Mouse (Mus musculus) embryonic facial prominence, embryonic 10.5 days (tissue): ENCODE measurements at regions not wholly inside any gene's neighbourhood (a gene's known extent, or its start where the extent isn't known, plus 50 kb on each side); places are given as distances from the start of the nearest gene placed in this dataset.
"Not testable (repeated sequence)": the region's sequence is repeated elsewhere in the genome, so short reads cannot be mapped to it uniquely, and the experiment has no call there.

Source experiments
- DNase-seq: peaks from one replicate; pipeline ENCODE4 v3.0.0-alpha.2; 2017; ENCODE audit warnings: low spot score
- H3K27ac ChIP-seq: fragments of 300-500 bp; sonication (generic); replicated peaks from 2 replicates; pipeline ENCODE4 v1.5.1; 2016; ENCODE audit warnings: mild to moderate bottlenecking
- H3K27me3 ChIP-seq: fragments of 300-500 bp; sonication (generic); replicated peaks from 2 replicates; pipeline ENCODE4 v1.6.1; 2016; ENCODE audit warnings: low read depth, mild to moderate bottlenecking; ENCODE audit not compliant: poor library complexity, severe bottlenecking
- H3K36me3 ChIP-seq: fragments of 300-500 bp; sonication (generic); replicated peaks from 2 replicates; pipeline ENCODE4 v1.6.1; 2016; ENCODE audit warnings: mild to moderate bottlenecking, moderate library complexity
- H3K4me1 ChIP-seq: fragments of 300-500 bp; sonication (generic); 2 replicates; pipeline ENCODE4 v1.6.1; 2016
- H3K4me3 ChIP-seq: fragments of 300-500 bp; sonication (generic); 2 replicates; pipeline ENCODE4 v1.5.1; 2016; ENCODE audit warnings: mild to moderate bottlenecking, moderate library complexity
- H3K9me3 ChIP-seq: fragments of 300-500 bp; sonication (generic); 2 replicates; pipeline ENCODE4 v1.6.1; 2016; ENCODE audit warnings: mild to moderate bottlenecking
- WGBS: fragments of 180-500 bp; shearing (Covaris S2); methylation state at CpG from one replicate; pipeline ENCODE4 v1.1.7; 2016; 5-methylcytosine and 5-hydroxymethylcytosine counted together

GRCm38 (mm10) chr12:47969655-47970054 lies 1150.9 kb upstream of the Nova1 start:
- no peaks in the 10 kb centered on the region for H3K4me1 ChIP-seq
- H3K27me3 ChIP-seq = no peaks in the 10 kb centered on the region
- H3K9me3 ChIP-seq = no peaks in the 10 kb centered on the region
- H3K27ac ChIP-seq = no peak overlapping the region
- WGBS = 56% methylated on average over 2 of the region's 2 CpGs
- DNase-seq = no peak
- H3K4me3 ChIP-seq = no peak overlapping the region
- H3K36me3 ChIP-seq = no peaks in the 10 kb centered on the region

GRCm38 (mm10) chr12:47954330-47954729 lies 1135.6 kb upstream of the Nova1 start:
- H3K4me1 ChIP-seq = no peaks in the 10 kb centered on the region
- no peak for DNase-seq
- 87% methylated on average over 8 of the region's 8 CpGs for WGBS
- no peaks in the 10 kb centered on the region for H3K9me3 ChIP-seq
- no peak overlapping the region for H3K27ac ChIP-seq
- H3K4me3 ChIP-seq = no peak overlapping the region
- no peaks in the 10 kb centered on the region for H3K36me3 ChIP-seq
- no peaks in the 10 kb centered on the region for H3K27me3 ChIP-seq

- H3K4me3 ChIP-seq, DNase-seq, H3K9me3 ChIP-seq, H3K27ac ChIP-seq, H3K4me1 ChIP-seq, H3K27me3 ChIP-seq, H3K36me3 ChIP-seq: not testable (repeated sequence)
- 58% methylated on average over 2 of the region's 2 CpGs for WGBS
Observed at GRCm38 (mm10) chr12:47939491-47939890, 1120.8 kb upstream of the Nova1 start.

GRCm38 (mm10) chr12:47927007-47927406 lies 1108.3 kb upstream of the Nova1 start:
- no peak overlapping the region for H3K4me3 ChIP-seq
- WGBS = 56% methylated on average over 2 of the region's 2 CpGs
- no peaks in the 10 kb centered on the region for H3K9me3 ChIP-seq
- DNase-seq = no peak
- H3K4me1 ChIP-seq = no peaks in the 10 kb centered on the region
- no peaks in the 10 kb centered on the region for H3K36me3 ChIP-seq
- H3K27me3 ChIP-seq = no peaks in the 10 kb centered on the region
- no peak overlapping the region for H3K27ac ChIP-seq
